Mouse (Mus musculus) skeletal muscle tissue, adult 2 months (tissue): ENCODE results near the gene Lmntd2.
"Not testable (repeated sequence)": the region's sequence is repeated elsewhere in the genome, so short reads cannot be mapped to it uniquely, and the experiment has no call there.

Experiments used
- DNase-seq: peaks from one replicate; pipeline ENCODE4 v3.0.0-alpha.2; 2012; ENCODE audit warnings: low read depth, low spot score

Gene Lmntd2

DNA sequence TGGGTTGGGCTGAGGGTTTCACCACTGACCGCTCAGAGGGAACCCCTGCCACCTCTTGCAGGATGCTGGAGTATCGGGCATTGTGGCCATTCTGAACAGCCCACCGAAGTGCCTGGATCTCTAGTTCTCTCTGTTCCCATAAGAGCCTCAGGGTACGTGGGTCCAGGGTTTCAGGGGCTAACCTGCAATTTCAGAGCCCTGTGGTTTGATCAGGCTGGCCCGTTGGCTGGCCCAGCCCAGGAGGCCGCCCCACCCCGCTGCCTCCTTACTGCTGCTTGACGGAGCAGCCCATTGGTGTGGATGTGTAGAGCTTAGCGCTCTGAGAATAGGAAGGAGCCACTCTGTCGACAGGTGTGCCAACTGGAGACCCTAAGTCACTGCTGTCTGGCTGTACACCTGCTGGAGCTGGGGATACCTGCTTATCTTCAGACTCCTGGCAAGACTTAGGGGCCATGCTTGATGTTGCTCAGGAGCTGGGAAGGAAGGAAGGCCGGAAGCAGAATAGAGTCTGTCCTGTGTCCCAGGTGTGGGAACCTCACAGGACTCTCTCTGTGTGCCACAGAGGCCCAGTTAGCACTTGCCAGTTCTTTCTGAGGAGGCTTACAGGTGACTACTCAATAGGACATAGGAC, at the start of gene Lmntd2:
Gene Lmntd2 (minus strand): TSS at position 476 of the 631 bp plus-strand sequence.
- no peak for DNase-seq

- DNase-seq, result no peak
Observed at GRCm38 (mm10) chr7:141263640-141264039, 49.8 kb upstream of the Lmntd2 start.

- no peak for DNase-seq
Observed at GRCm38 (mm10) chr7:141261480-141261879, 47.6 kb upstream of the Lmntd2 start.

DNA sequence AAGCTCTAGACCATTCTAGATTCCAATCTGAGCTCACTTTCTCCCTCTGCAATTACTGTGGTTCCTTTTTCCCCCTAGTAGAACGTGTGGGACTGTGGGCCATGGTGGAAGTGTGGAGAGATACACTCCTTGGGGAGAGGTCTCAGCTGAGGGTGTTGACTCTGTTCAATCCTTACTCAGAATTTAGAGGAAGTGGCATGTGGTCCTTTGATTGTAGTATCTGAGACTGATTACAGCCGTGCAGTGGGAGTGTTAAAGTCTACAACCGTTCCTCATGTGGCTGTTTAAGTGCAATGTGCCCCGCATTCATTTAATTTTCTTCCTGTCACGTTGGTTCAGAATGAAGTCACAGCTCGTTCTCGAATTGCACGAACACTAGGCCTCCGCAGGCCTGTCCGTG, 42.3 kb upstream of the Lmntd2 start:
- DNase-seq, result no peak

DNA sequence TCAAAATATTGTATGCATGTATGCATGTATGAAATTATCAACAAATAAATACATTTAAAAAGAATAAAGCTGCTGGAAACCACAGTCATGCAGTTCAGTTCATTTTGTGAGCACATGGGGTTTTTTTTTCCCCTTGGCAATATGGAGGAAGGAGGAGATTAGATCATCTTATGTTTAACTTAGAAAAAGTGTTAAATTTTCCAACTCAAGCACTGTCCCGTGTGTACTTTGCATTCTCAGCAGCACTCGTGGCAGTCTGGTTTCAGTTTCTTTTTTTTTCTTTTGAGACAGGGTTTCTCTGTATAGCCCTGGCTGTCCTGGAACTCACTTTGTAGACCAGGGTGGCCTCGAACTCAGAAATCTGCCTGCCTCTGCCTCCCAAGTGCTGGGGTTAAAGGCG, 36.6 kb upstream of the Lmntd2 start:
- not testable (repeated sequence) for DNase-seq

DNA sequence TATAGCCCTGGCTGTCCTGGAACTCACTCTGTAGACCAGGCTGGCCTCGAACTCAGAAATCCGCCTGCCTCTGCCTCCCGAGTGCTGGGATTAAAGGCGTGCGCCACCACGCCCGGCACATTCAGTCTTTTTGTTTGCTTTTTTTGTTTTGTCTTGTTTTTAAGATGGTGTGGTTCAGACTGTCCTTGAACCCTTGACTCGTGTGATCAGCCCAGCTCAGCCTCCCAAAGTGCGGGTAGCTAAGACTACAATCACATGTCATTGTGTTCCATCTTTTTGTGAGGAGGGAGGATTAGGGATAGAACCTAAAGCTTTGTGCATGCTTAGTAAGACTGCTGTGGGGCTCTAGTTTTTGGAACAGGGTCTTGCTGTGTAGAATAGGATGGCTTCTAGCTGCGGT, 17.7 kb upstream of the Lmntd2 start:
- DNase-seq, result no peak

- DNase-seq, result no peak
Observed at GRCm38 (mm10) chr7:141231111-141231510, 17.2 kb upstream of the Lmntd2 start.

DNA sequence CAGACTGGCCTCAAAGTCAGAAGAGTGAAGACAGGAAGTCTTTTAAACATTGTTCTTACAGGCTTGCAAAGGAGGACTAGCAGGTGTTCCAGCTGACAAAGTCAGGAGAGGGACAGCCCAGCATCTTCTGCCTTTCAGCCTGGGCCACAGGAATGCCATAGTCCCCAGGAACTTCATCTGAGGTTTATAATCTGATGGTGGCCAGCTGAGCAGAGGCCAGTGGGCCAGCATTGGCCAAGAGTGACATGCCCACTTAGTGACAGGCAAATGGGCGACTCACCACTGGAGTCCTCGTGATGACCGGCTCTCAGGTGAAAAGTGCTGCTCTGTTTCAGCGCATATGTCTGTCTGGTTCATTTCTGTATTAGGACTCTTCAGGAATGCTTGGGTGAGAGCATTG, 16.7 kb upstream of the Lmntd2 start:
- no peak for DNase-seq

DNA sequence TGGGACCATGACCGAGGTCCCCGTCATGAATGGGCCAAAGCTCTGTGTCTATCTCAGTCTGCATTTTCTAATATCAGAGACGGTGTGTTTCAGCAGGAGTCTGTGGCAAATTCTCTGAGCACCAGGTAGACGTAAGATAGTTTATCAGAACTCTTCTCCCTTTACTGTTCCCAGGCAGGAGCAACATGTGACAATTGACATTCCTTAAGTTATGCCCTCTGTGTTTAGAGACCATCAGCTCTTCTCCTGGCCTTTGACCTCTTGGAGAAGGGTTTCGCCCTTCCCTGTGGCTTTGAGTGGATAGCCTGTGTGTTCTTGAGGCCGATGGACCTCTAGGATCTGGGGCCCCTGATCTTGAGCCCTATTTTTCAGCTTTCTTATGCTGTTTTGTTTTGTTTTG, 15.8 kb upstream of the Lmntd2 start:
- no peak for DNase-seq

GRCm38 (mm10) chr7:141228279-141229067, 14.6 kb upstream of the Lmntd2 start, which contains the start of gene Phrf1:
TSS of gene Phrf1 (plus strand) at chr7:141228784.
- peak; percentile 83 for DNase-seq

DNA sequence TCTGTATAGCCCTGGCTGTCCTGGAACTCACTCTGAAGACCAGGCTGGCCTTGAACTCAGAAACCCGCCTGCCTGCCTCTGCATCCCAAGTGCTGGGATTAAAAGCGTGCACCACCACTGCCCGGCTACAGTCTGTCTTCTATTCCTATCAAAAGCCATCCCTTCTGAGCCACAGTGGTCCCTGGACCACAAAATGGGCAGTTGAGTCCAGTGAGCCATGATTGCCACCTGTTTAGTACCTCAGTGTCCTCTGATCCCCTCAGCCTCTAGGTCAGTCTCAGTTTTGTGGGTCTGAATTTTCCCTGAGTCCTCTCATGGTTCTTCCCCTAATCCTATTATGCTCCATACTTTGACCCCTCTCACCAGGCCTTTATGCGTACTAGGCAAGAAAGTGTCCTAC, 13.9 kb upstream of the Lmntd2 start:
- no peak for DNase-seq

GRCm38 (mm10) chr7:141226535-141226934, 12.7 kb upstream of the Lmntd2 start:
- no peak for DNase-seq

GRCm38 (mm10) chr7:141222696-141223215, 8.9 kb upstream of the Lmntd2 start:
- no peak for DNase-seq

GRCm38 (mm10) chr7:141222126-141222467, 8.2 kb upstream of the Lmntd2 start:
- DNase-seq, result no peak

- peak; percentile 91 for DNase-seq
Observed at GRCm38 (mm10) chr7:141221249-141222125, 7.6 kb upstream of the Lmntd2 start.

GRCm38 (mm10) chr7:141220377-141220776, 6.5 kb upstream of the Lmntd2 start:
- DNase-seq, result no peak

- DNase-seq, result no peak
Observed at GRCm38 (mm10) chr7:141219558-141220099, 5.7 kb upstream of the Lmntd2 start.

DNA sequence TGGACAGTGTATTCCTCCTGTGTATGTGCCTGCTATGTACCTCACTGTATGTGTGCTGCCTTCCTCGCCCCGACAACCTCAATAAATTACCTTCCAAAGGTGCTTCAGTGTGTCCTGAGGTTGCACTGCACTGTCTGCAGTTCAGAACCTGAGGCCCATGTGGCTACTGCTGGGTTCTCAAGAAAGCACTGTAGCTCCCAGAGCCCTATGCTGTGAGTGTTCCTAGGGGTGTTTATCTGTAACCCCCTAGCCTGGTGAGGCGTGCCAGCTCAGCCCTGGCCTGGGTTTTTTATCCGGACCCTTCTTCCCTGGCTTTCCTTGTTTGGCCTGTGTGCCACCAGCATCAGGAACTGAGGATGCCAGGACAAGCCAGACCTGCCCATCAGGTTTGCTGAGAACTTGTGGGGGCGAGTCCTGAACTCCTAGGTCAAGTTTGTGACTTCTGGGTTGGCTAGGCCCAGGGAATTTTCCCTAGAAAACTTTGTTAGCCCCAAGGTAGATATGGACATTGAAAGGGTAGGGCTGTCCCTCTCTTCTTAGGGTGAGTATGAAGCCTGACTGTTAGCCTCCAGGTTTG, 4.8 kb upstream of the Lmntd2 start:
- DNase-seq, result no peak

DNA sequence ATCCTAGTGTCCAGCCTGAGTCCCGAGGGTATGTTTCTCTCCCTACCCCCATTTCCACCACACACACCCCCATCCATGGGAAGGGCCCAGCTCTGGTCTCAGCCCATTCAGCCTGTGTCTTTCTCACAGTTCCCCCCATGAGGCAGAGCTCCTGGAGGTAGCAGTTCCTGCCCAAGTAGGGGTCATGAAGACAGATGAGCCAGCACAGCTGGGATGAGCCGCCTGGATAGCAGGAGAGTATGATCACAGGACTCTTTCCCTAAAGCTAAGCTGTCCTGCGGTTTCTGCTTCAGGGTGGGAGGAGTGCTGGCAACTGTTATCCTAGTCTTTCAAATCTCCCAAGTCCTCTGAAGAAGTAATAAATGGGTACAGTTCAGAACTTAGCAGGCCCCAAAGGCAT, 4.3 kb upstream of the Lmntd2 start:
- DNase-seq, result no peak

DNA sequence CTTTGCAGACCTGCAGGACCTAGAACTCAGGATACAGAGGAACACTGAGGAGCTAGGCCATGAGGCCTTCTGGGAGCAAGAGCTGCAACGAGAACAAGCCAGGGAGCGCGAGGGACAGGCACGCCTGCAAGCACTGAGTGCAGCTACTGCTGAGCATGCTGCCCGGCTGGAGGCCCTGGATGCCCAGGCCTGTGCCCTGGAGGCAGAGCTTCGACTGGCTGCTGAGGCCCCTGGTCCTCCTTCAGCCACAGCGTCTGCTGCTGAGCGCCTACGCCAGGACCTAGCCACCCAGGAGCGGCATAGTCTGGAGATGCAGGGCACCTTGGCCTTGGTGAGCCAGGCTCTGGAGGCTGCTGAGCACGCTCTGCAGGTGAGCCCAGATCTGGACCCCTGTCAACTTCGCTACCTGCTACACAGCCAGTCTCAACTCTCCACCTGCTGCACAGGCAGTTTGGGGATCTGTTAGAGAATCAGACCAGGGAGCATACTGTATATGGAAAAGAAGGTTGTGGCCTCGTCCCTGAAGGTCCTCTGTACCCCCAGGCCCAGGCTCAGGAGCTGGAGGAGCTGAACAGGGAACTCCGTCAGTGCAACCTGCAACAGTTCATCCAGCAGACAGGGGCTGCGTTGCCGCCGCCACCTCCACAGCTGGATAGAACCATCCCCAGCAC, 3.6 kb upstream of the Lmntd2 start:
- no peak for DNase-seq

DNA sequence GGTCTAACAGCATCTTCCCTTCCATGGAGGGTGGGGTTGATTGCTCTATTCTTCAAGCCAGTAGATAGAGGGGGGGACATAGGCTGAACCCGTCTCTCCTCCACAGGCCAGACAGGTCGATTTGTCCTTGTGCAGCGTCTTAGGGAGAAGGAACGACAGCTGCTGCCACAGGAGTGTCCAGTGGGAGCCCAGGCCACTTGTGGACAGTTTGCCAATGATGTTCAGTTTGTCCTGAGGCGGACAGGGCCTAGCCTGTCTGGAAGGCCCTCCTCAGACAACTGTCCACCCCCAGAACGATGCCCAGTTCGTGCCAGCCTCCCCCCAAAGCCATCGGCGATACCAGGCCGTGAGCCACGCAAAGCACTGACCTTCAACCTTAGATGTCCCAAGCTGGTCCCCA, 3.0 kb upstream of the Lmntd2 start:
- DNase-seq, result no peak
